Mouse (Mus musculus) bone marrow macrophage, adult 2 months (primary cell): Measurements from ENCODE around the gene Atg101. TPM values are rescaled to one million over a fixed set of nuclear protein-coding genes. Genes with fewer than 3 reads are reported as not detected.

ENCODE experiments used
- H3K27ac ChIP-seq: 2 replicates; pipeline ENCODE4 v1.5.1; 2012; ENCODE audit warnings: low read depth, low read length; ENCODE audit not compliant: insufficient read depth
- H3K4me1 ChIP-seq: 2 replicates; pipeline ENCODE4 v1.6.1; 2012; ENCODE audit warnings: low read length; ENCODE audit not compliant: control insufficient read depth, insufficient read depth
- H3K4me3 ChIP-seq: 2 replicates; pipeline ENCODE4 v1.5.1; 2012; ENCODE audit warnings: mild to moderate bottlenecking, low read length, moderate library complexity; ENCODE audit not compliant: insufficient read depth
- CTCF ChIP-seq: IDR thresholded peaks from 2 replicates; pipeline ENCODE4 v1.5.1; 2012; ENCODE audit warnings: low read depth, mild to moderate bottlenecking, low read length, moderate library complexity
- POLR2A ChIP-seq: IDR thresholded peaks from 2 replicates; pipeline ENCODE4 v1.6.1; 2012; ENCODE audit warnings: mild to moderate bottlenecking, low read depth, low read length, borderline replicate concordance
- polyA plus RNA-seq: library from polyadenylated mRNA; stranded (reverse); fragments of >200 nt; gene quantifications from 2 replicates; pipeline ENCODE4 v1.2.4, GENCODE M21; 2012; ENCODE audit not compliant: missing spikeins, insufficient read depth, insufficient read length

Gene Atg101
- polyA plus RNA-seq, 1 experiment = 36.4 TPM

GRCm38 (mm10) chr15:101332370-101332769 is 48.3 kb downstream of the Atg101 start:
- H3K4me1 ChIP-seq = peaks cover 40% of the 10 kb centered on the region
- TF ChIP-seq CTCF (no peak), POLR2A (no peak)
- H3K27ac ChIP-seq = no peak overlapping the region
- no peak overlapping the region for H3K4me3 ChIP-seq

- Histone ChIP-seq H3K4me3 (no peak overlapping the region), H3K4me1 (peaks cover 48% of the 10 kb centered on the region), H3K27ac (peak overlapping the region; percentile 54)
- TF ChIP-seq CTCF (no peak), POLR2A (no peak)
Measured at GRCm38 (mm10) chr15:101333165-101333564, 49.1 kb downstream of the Atg101 start.

GRCm38 (mm10) chr15:101333648-101334047 is 49.6 kb downstream of the Atg101 start:
- TF ChIP-seq POLR2A (no peak), CTCF (no peak)
- Histone ChIP-seq H3K4me1 (peaks cover 51% of the 10 kb centered on the region), H3K4me3 (no peak overlapping the region), H3K27ac (peak overlapping the region; percentile 54)

- Histone ChIP-seq H3K4me3 (peak overlapping the region; percentile 20), H3K4me1 (peaks cover 47% of the 10 kb centered on the region), H3K27ac (peak overlapping the region; percentile 91)
- TF ChIP-seq POLR2A (no peak), CTCF (no peak)
Measured at GRCm38 (mm10) chr15:101336474-101337174, 52.6 kb downstream of the Atg101 start.

GRCm38 (mm10) chr15:101338359-101338758 is 54.3 kb downstream of the Atg101 start:
- Histone ChIP-seq H3K4me1 (peaks cover 42% of the 10 kb centered on the region), H3K4me3 (no peak overlapping the region), H3K27ac (no peak overlapping the region)
- TF ChIP-seq POLR2A (no peak), CTCF (no peak)

- Histone ChIP-seq H3K4me1 (peaks cover 31% of the 10 kb centered on the region), H3K4me3 (no peak overlapping the region), H3K27ac (no peak overlapping the region)
- TF ChIP-seq POLR2A (no peak), CTCF (peak; percentile 96)
Measured at GRCm38 (mm10) chr15:101339537-101339936, 55.5 kb downstream of the Atg101 start.

Other genes starting within 250 kb of the Atg101 start
- gene Gm47841, start 236.9 kb upstream of the Atg101 start, polyA plus RNA-seq = not detected in 2 replicates
- 2.8 and 2.9 TPM in 2 replicates for gene Fignl2, start 205.7 kb upstream of the Atg101 start, polyA plus RNA-seq
- not detected in 2 replicates for gene Ankrd33, start 168.5 kb upstream of the Atg101 start, polyA plus RNA-seq
- 26.6 and 29.8 TPM in 2 replicates for gene Acvrl1, start 155.8 kb upstream of the Atg101 start, polyA plus RNA-seq
- 20.2 and 22.3 TPM in 2 replicates for gene Acvr1b, start 110.2 kb upstream of the Atg101 start, polyA plus RNA-seq
- gene Grasp, start 60.1 kb upstream of the Atg101 start, polyA plus RNA-seq = 0.40 TPM in 1 of 2 replicates, not detected in the other
- gene Nr4a1, start 30.0 kb upstream of the Atg101 start, polyA plus RNA-seq = 8.8 and 8.9 TPM in 2 replicates
- not detected in 2 replicates for gene 6030408B16Rik, start 8.9 kb downstream of the Atg101 start, polyA plus RNA-seq
- 14.8 and 15.6 TPM in 2 replicates for gene Krt80, start 85.9 kb downstream of the Atg101 start, polyA plus RNA-seq
- gene Krt7, start 126.8 kb downstream of the Atg101 start, polyA plus RNA-seq = 0.48 TPM in 1 of 2 replicates, not detected in the other
- not detected in 2 replicates for gene Krt87, start 154.5 kb downstream of the Atg101 start, polyA plus RNA-seq
- not detected in 2 replicates for gene Krt88, start 163.5 kb downstream of the Atg101 start, polyA plus RNA-seq
- gene Krt81, start 179.5 kb downstream of the Atg101 start, polyA plus RNA-seq = not detected in 2 replicates
- gene Krt86, start 189.2 kb downstream of the Atg101 start, polyA plus RNA-seq = not detected in 2 replicates
- gene Krt83, start 207.2 kb downstream of the Atg101 start, polyA plus RNA-seq = not detected in 2 replicates
- not detected in 2 replicates for gene Gm49425, start 233.0 kb downstream of the Atg101 start, polyA plus RNA-seq
- gene Krt84, start 248.5 kb downstream of the Atg101 start, polyA plus RNA-seq = not detected in 2 replicates